Mouse (Mus musculus) embryonic facial prominence, embryonic 13.5 days (tissue): ENCODE results near the gene Slc24a4. TPM values are rescaled to one million over a fixed set of nuclear protein-coding genes. Genes with fewer than 3 reads are reported as not detected.
"Not testable (repeated sequence)": the region's sequence is repeated elsewhere in the genome, so short reads cannot be mapped to it uniquely, and the experiment has no call there.

ENCODE experiments used
- ATAC-seq: fragments of 200-750 bp; cut with Nextera tagmentation; 2 replicates; pipeline ENCODE4 v1.8.0; 2017; ENCODE audit warnings: low read depth; ENCODE audit not compliant: insufficient number of reproducible peaks, insufficient read depth, low FRiP score, low TSS enrichment
- H3K27ac ChIP-seq: fragments of 300-500 bp; sonication (generic); 2 replicates; pipeline ENCODE4 v1.5.1; 2015; ENCODE audit warnings: moderate library complexity, mild to moderate bottlenecking, inconsistent platforms
- H3K27me3 ChIP-seq: fragments of 300-500 bp; sonication (generic); 2 replicates; pipeline ENCODE4 v1.6.1; 2015; ENCODE audit warnings: mild to moderate bottlenecking, inconsistent platforms
- H3K36me3 ChIP-seq: fragments of 300-500 bp; sonication (generic); 2 replicates; pipeline ENCODE4 v1.6.1; 2015; ENCODE audit warnings: mild to moderate bottlenecking, inconsistent platforms
- H3K4me1 ChIP-seq: fragments of 300-500 bp; sonication (generic); 2 replicates; pipeline ENCODE4 v1.6.1; 2015; ENCODE audit warnings: inconsistent platforms
- H3K4me2 ChIP-seq: fragments of 300-500 bp; sonication (generic); 2 replicates; pipeline ENCODE4 v1.6.1; 2015; ENCODE audit warnings: moderate library complexity, mild to moderate bottlenecking, inconsistent platforms
- H3K4me3 ChIP-seq: fragments of 300-500 bp; sonication (generic); 2 replicates; pipeline ENCODE4 v1.5.1; 2015; ENCODE audit warnings: mild to moderate bottlenecking, inconsistent platforms
- H3K9ac ChIP-seq: fragments of 300-500 bp; sonication (generic); 2 replicates; pipeline ENCODE4 v1.6.1; 2015; ENCODE audit warnings: mild to moderate bottlenecking, inconsistent platforms
- H3K9me3 ChIP-seq: fragments of 300-500 bp; sonication (generic); 2 replicates; pipeline ENCODE4 v1.6.1; 2016; ENCODE audit warnings: inconsistent platforms
- WGBS: fragments of 180-500 bp; shearing (Covaris S2); methylation state at CpG from one replicate; pipeline ENCODE4 v1.1.7; 2015; ENCODE audit warnings: mixed read lengths; 5-methylcytosine and 5-hydroxymethylcytosine counted together
- polyA plus RNA-seq: library from polyadenylated mRNA; unstranded; fragments of >200 nt; fragmentation: Nextera tagmentation; extraction: Ambion mirVana; gene quantifications from 2 replicates; pipeline ENCODE4 v1.2.1, GENCODE M21; 2015

Gene Slc24a4
- polyA plus RNA-seq, 1 experiment from 2014 or later = 0.39 TPM

DNA sequence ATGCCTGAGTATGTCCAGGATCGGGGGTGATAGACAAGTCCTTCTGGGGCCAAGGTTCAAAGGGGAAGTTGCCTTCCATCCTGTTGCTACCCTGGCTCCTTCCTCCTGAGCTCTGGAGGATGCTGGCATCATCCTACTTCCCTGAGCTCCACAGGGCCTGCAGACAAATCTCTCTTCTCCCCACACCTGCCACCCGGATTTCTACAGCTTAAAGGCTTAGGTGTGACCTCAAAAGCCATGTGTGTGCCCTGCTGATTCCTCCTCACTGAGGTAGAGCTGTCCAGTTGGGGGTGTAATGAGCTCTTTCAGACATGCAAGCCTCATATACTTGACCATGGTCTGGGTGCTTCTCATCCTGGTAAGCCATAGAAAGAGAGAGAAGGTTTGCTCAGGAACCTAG is 82.3 kb downstream of the Slc24a4 start:
- ATAC-seq = no peak
- no peak overlapping the region for H3K27ac ChIP-seq
- no peaks in the 10 kb centered on the region for H3K36me3 ChIP-seq
- H3K9me3 ChIP-seq = no peaks in the 10 kb centered on the region
- H3K4me3 ChIP-seq = no peak overlapping the region
- 74% methylated on average over 2 of the region's 2 CpGs for WGBS
- no peak overlapping the region for H3K4me2 ChIP-seq
- H3K4me1 ChIP-seq = peaks cover 16% of the 10 kb centered on the region
- no peak overlapping the region for H3K9ac ChIP-seq
- no peaks in the 10 kb centered on the region for H3K27me3 ChIP-seq

DNA sequence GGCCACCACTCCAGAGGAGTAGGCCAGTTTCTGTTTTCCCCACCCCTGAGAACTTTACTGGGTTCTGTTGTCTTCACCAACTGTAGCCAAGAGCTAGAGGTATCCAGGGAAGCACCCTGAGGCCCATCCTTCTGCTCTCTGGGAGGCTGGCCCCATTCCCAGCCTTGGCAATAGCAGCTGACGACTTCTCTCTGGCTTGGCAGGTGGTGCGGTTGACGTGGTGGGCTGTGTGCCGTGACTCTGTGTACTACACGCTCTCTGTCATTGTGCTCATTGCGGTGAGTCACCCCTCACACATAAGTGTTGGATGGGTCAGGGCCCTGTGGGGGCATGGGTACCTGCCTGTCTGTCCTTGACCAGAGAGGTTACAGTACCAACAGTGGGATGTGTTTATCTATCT is 94.9 kb downstream of the Slc24a4 start:
- 92% methylated on average over 6 of the region's 6 CpGs for WGBS
- Histone ChIP-seq H3K4me1 (no peaks in the 10 kb centered on the region), H3K9ac (no peak overlapping the region), H3K9me3 (no peaks in the 10 kb centered on the region), H3K4me2 (no peak overlapping the region), H3K36me3 (no peaks in the 10 kb centered on the region), H3K4me3 (no peak overlapping the region), H3K27ac (no peak overlapping the region), H3K27me3 (no peaks in the 10 kb centered on the region)
- no peak for ATAC-seq

DNA sequence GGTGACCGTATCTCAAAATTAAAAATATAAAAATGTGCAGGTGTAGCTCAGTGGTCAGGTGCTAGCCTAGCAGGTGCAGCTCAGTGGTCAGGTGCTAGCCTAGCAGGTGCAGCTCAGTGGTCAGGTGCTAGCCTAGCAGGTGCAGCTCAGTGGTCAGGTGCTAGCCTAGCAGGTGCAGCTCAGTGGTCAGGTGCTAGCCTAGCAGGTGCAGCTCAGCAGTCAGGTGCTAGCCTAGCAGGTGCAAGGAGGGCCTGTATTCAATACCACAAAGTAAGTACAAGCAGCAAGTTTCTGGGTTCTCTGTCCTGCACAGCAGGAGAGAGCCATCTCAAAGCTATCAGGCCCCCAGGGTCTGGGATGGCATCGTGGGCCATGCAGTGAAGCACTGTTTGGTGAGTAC is 95.6 kb downstream of the Slc24a4 start:
- 79% methylated on average over 2 of the region's 2 CpGs for whole genome bisulfite sequencing
- not testable (repeated sequence) for H3K4me3 ChIP-seq, H3K4me2 ChIP-seq, ATAC-seq, H3K4me1 ChIP-seq, H3K27me3 ChIP-seq, H3K9me3 ChIP-seq, H3K27ac ChIP-seq, H3K9ac ChIP-seq, H3K36me3 ChIP-seq

DNA sequence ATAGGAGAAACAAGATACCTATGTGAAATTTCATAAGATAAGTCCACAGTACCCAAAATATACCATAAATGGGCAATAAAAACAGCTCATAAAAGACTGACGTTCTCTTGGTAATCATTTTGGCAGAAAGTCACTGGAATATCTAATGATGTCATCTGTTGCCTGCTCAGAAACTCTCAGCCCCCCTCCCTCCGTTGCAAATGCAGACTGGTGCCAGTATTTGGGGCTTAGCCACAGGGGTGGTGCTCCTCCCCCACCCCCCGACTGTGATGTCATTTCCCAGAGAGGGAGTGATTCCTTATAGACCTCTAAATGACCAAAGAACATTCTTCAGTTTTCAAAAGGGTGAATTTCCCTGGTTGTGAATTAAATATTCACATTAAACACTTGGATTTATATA is 96.6 kb downstream of the Slc24a4 start:
- Histone ChIP-seq H3K9me3 (no peaks in the 10 kb centered on the region), H3K4me3 (no peak overlapping the region), H3K27ac (no peak overlapping the region), H3K9ac (no peak overlapping the region), H3K27me3 (no peaks in the 10 kb centered on the region), H3K36me3 (no peaks in the 10 kb centered on the region), H3K4me1 (no peaks in the 10 kb centered on the region), H3K4me2 (no peak overlapping the region)
- WGBS = 47% methylated on average over 3 of the region's 3 CpGs
- ATAC-seq = no peak

DNA sequence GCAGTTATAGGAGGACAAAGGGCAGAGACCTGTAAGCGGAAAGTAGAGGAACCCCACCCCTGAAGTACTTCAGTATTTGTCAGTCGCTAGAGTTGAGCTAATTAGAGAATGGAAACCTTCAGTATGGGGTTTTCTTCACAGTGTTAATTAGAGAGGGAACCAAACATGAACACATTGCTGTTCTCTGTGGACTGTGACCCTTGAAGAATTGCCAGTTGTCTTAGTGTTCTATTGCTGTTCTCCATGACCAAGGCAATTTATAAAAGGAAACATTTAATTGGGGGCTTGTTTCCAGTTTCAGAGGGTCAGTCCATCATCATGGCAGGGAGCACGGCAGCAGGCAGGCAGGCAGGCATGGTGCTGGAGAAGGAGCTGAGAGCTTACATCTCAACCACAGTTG is 107.0 kb downstream of the Slc24a4 start:
- H3K4me2 ChIP-seq = no peak overlapping the region
- H3K27ac ChIP-seq = no peak overlapping the region
- 75% methylated on average over 3 of the region's 3 CpGs for WGBS
- ATAC-seq = no peak
- no peaks in the 10 kb centered on the region for H3K36me3 ChIP-seq
- no peaks in the 10 kb centered on the region for H3K9me3 ChIP-seq
- no peak overlapping the region for H3K4me3 ChIP-seq
- H3K4me1 ChIP-seq = no peaks in the 10 kb centered on the region
- H3K27me3 ChIP-seq = no peaks in the 10 kb centered on the region
- no peak overlapping the region for H3K9ac ChIP-seq

DNA sequence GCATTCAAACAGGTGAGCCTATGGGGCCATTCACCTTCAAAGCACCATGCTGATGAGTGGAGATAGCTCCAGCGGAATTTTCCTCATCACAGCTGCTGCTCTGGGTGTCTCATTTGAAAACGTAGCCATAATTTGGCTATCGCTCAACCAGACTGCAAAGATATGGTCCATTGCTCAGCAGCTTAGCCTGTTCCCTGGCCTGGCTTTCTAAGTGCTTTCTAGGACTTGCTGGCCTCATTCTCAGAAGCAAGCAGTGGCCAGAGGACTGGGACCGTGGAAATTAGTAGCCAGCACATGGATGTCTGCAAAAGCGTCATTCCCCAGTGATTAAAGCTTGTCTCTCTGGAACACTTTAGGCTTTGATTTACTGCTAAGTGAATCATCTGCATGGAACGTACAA is 107.8 kb downstream of the Slc24a4 start:
- ATAC-seq = no peak
- Histone ChIP-seq H3K4me3 (no peak overlapping the region), H3K4me1 (0 out of 2 replicates have a peak, but pooled peaks cover 5% of the 10 kb centered on the region), H3K9ac (no peak overlapping the region), H3K27ac (no peak overlapping the region), H3K4me2 (no peak overlapping the region), H3K36me3 (no peaks in the 10 kb centered on the region), H3K9me3 (no peaks in the 10 kb centered on the region), H3K27me3 (no peaks in the 10 kb centered on the region)
- WGBS = 90% methylated on average over 6 of the region's 6 CpGs

DNA sequence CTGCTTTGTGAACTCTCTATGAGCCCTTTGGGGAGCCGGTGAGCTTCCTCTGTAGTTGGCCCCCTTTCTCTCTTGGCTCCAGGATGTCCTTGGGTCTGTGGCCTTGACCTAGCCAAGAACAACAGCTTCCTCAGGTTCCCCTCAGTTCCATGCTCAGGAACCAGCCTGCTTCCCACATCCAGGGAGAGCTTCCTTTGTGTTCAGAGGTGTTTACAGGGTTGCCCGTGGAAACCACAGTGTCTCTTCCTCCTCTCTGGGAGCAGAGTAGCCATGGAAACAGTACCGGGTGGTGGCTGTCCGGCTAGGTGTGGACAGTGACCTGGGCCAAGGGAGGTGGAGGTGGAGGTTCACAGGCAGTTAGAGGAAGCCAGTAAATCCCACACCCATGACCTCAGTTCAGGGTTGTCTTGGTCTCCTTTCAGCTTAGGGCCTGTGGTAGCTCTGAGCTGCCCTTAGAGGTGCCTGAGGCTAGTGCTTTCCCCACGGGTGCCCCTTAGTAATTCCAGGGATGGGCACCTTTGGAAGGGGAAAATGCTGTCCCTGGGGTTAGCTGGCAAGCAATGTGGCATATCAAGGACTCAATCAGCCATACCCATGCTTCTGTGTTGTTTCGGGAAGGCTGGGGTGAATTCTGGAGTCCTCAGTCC is 113.7 kb downstream of the Slc24a4 start:
- Histone ChIP-seq H3K36me3 (no peaks in the 10 kb centered on the region), H3K27me3 (no peaks in the 10 kb centered on the region), H3K9me3 (no peaks in the 10 kb centered on the region), H3K4me3 (no peak overlapping the region), H3K4me1 (peaks cover 13% of the 10 kb centered on the region; the same call in 1 of the 2 replicates), H3K4me2 (no peak overlapping the region), H3K27ac (no peak overlapping the region), H3K9ac (no peak overlapping the region)
- no peak for ATAC-seq
- 65% methylated on average over 6 of the region's 6 CpGs for WGBS

DNA sequence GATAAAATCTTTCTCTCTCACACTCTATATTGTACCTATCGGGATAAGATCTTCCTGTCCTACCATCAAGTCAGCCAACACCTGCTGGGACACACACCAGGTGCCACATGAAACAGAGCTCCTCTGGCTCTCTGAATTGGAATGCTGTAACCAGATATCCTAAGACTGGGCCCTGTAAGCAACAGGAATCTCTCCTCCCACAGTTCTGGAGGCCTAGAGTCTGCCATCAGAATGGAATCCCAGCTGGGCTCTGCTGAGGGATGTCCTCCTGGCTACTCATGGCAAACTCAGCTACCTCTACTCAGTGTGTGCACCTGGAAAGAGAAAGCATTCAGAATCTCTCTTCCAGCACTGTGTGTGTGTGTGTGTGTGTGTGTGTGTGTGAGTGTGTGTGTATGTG is 115.4 kb downstream of the Slc24a4 start:
- no peak; the same call in 1 of the 2 replicates for ATAC-seq
- Histone ChIP-seq H3K9ac (no peak overlapping the region), H3K4me2 (no peak overlapping the region), H3K4me1 (peaks cover 13% of the 10 kb centered on the region; the same call in 1 of the 2 replicates), H3K27ac (no peak overlapping the region; the same call in 1 of the 2 replicates), H3K36me3 (no peaks in the 10 kb centered on the region), H3K27me3 (no peaks in the 10 kb centered on the region), H3K4me3 (no peak overlapping the region), H3K9me3 (no peaks in the 10 kb centered on the region)
- 35% methylated on average over 1 of the region's 1 CpGs for WGBS

DNA sequence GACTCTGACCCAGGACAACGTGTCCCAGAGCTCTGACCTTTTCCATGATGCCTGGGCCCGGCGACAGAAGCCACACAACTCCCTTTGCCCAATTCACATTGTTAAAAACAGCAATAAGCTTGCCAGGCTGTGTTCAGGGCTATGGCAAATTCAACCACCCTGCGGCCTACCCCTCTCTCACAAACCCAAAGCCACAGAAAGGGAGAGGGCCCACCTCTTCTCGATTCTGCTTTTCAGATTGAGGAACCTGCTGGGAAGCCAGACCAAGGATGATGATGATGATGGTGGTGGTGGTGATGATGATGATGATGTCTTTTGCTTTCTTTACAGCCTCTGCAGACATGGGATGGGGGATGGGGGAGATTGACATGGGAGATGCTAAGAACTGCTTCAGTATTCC is 117.7 kb downstream of the Slc24a4 start:
- peaks cover 8% of the 10 kb centered on the region; the same call in 1 of the 2 replicates for H3K4me1 ChIP-seq
- H3K9me3 ChIP-seq = no peaks in the 10 kb centered on the region
- ATAC-seq = no peak
- no peaks in the 10 kb centered on the region for H3K27me3 ChIP-seq
- WGBS = 92% methylated on average over 5 of the region's 5 CpGs
- no peak overlapping the region for H3K4me3 ChIP-seq
- H3K27ac ChIP-seq = no peak overlapping the region
- no peaks in the 10 kb centered on the region for H3K36me3 ChIP-seq
- H3K4me2 ChIP-seq = no peak overlapping the region
- H3K9ac ChIP-seq = no peak overlapping the region

DNA sequence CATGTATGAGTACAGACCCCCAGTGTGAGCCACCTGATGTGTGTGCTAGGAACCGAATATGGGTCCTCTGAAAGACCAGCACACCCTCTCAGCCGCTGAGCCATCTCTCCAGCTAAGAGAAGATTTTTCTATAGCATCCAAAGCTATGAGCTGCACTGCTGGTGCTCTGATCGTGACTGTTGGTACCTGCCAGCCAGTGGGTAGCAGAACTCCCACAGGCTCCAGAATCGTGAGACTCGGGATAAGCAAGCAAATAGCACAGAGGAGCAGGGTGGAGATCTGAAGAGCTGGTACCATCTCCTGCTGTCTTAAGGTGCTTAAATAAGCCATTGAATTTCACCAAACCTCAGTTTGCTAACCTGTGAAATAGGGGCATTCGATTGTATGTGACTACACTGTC is 119.6 kb downstream of the Slc24a4 start:
- Histone ChIP-seq H3K4me2 (no peak overlapping the region), H3K4me1 (peaks cover 5% of the 10 kb centered on the region; the same call in 1 of the 2 replicates), H3K4me3 (no peak overlapping the region), H3K27ac (no peak overlapping the region), H3K9me3 (no peaks in the 10 kb centered on the region), H3K36me3 (no peaks in the 10 kb centered on the region), H3K9ac (no peak overlapping the region), H3K27me3 (no peaks in the 10 kb centered on the region)
- ATAC-seq = no peak
- WGBS = 89% methylated on average over 6 of the region's 6 CpGs

DNA sequence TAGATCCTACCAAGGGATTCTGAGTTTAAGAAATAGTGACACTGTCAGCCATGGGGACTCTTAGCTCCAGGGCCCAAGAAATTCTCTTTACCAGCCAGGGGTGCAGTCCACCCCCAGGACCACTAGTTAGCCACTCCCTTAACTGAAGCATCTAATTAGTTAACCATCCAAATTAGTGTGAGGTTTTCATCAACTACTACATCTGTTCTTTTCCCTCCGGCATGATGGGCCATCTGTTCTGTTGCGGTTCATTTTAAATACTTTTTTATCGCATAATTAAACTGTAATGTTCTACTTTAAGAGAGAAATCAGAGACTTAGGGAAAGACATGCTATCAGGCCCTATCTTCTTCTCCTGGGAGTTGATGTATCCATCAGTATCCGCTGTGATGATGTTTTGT is 121.8 kb downstream of the Slc24a4 start:
- H3K27me3 ChIP-seq = no peaks in the 10 kb centered on the region
- no peak overlapping the region for H3K9ac ChIP-seq
- no peak overlapping the region for H3K27ac ChIP-seq
- H3K4me1 ChIP-seq = no peaks in the 10 kb centered on the region
- H3K9me3 ChIP-seq = no peaks in the 10 kb centered on the region
- no peak for ATAC-seq
- no peak overlapping the region for H3K4me3 ChIP-seq
- 70% methylated on average over 4 of the region's 4 CpGs for WGBS
- no peaks in the 10 kb centered on the region for H3K36me3 ChIP-seq
- no peak overlapping the region for H3K4me2 ChIP-seq

DNA sequence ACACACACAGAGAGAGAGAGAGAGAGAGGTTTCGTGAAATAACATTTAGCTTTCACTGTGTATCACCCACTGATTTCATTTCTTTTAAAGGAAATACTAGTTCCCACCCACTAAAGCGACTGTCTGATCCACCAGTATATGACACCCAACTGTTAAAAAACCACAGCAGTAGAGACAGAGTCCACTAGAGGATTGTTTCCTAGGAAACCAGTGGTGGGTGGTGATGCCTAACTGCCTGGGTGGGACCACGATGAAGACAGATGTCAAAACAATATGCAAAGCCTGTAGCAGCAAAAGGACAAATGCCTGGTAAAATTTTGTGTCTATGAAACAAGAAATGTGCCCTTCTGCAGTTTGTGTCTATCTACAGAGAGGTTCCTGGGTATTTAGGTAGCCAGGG is 122.5 kb downstream of the Slc24a4 start:
- Histone ChIP-seq H3K27ac (no peak overlapping the region), H3K36me3 (no peaks in the 10 kb centered on the region), H3K9ac (no peak overlapping the region), H3K27me3 (no peaks in the 10 kb centered on the region), H3K4me2 (no peak overlapping the region), H3K9me3 (no peaks in the 10 kb centered on the region), H3K4me3 (no peak overlapping the region), H3K4me1 (no peaks in the 10 kb centered on the region)
- 71% methylated on average over 3 of the region's 3 CpGs for WGBS
- no peak for ATAC-seq
